ENCODE assay signal across 26 mouse cellular contexts in the genomic region with DNA sequence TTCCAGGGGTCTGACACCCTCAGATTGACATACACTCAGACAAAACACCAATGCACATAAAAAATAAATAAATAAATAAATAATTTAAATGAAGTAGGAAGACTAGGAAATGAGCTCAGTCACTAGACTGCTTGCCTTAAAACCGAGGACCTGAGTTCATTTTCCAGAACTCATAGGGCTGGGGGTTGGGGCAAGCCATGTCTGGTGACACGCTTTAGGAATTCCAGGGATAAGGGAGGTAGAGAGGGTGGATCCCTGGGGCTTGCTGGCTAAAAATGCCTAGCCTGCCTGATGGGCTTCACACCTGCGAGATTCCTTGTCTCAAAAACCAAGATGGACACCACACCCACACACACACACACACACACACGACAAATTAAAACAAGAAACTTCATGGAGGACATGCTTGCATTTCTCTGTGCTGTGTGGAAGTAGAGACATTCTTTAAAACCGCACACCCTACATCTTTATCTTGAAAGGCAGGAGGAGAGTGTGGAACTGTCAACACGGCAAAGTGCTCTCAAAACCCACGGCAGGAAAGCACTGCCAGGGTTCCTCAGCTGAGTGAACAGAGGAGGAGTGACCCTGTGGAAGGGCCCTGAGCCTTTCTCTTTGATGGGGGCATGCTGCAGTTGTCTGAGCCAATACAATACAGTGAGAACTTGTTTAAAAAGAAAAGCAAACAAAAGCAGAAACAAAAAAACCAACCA. TPM values are rescaled to one million over a fixed set of nuclear protein-coding genes. Genes with fewer than 3 reads are reported as not detected.
A peak's percentile ranks its signal among the peaks of the same experiment; 100 is the strongest.
DNase-seq lines count a peak whose midpoint lies in the region; ATAC-seq lines count a peak whose summit lies in the region.
"Had no signal": no experiment of that assay in that cellular context is flagged by ENCODE, and none has a peak within 500 bp of the region (broad histone marks: within the 10 kb centered on the region; RNA-seq: fewer than 3 reads in every experiment).

No protein-coding gene starts in this region.

- no peak overlapping the region for H3K9ac ChIP-seq in heart, embryonic 12.5 days
- H3K9ac ChIP-seq in lung, embryonic 16.5 days (ENCODE audit: low read length), result no peak overlapping the region
- no peak overlapping the region for H3K9ac ChIP-seq in forebrain, embryonic 12.5 days
- H3K9ac ChIP-seq: forebrain, postnatal 0 days; intestine, embryonic 15.5 days; liver, embryonic 15.5 days; neural tube, embryonic 13.5 days had no signal

- no peak overlapping the region for H3K4me3 ChIP-seq in heart, embryonic 12.5 days
- H3K4me3 ChIP-seq in megakaryocyte, embryonic 14.5 days (replicated peaks), result peak overlapping the region; percentile 28
- no peak overlapping the region for H3K4me3 ChIP-seq in lung, embryonic 16.5 days (ENCODE audit: low read length)
- H3K4me3 ChIP-seq in forebrain, embryonic 12.5 days (replicated peaks), result no peak overlapping the region
- H3K4me3 ChIP-seq: forebrain, embryonic 10.5 days; intestine, embryonic 15.5 days; limb, embryonic 10.5 days; liver, embryonic 15.5 days; myocyte; neural tube, embryonic 13.5 days had no signal

- no peak for DNase-seq in heart, postnatal 4 days
- DNase-seq in lung, postnatal 4 days, result peak; percentile 49 to 75
- DNase-seq in Muller cell, postnatal 12 days (ENCODE audit: inconsistent ontology term), result no peak
- DNase-seq: adrenal gland, adult 8-10 months; cerebellum, adult 18-20 months; cerebellum, postnatal 14 days; forebrain, postnatal 0 days; gastrocnemius, postnatal 36 days; kidney, adult 8-10 months; kidney, postnatal 10 days; liver; thymus, postnatal 25 days had no signal

- no peak for ATAC-seq in heart, embryonic 12.5 days (ENCODE audit: insufficient number of reproducible peaks, low FRiP score)
- no peak for ATAC-seq in megakaryocyte, adult 5-6 weeks (ENCODE audit: poor library complexity, severe bottlenecking)
- ATAC-seq in lung, embryonic 16.5 days (ENCODE audit: low read depth), result peak; percentile 83
- no peak for ATAC-seq in forebrain, embryonic 12.5 days (ENCODE audit: low FRiP score)
- ATAC-seq: forebrain, postnatal 0 days; hindbrain, embryonic 16.5 days; midbrain, embryonic 16.5 days; Patski had no signal

- peak overlapping the region; percentile 17 for H3K4me2 ChIP-seq in heart, embryonic 12.5 days
- no peak overlapping the region for H3K4me2 ChIP-seq in lung, embryonic 16.5 days (ENCODE audit: low read depth, low read length)
- no peak overlapping the region for H3K4me2 ChIP-seq in forebrain, embryonic 12.5 days
- H3K4me2 ChIP-seq: liver, embryonic 15.5 days; neural tube, embryonic 13.5 days had no signal

- H3K27ac ChIP-seq in heart, embryonic 12.5 days (ENCODE audit: poor library complexity, severe bottlenecking), result peak overlapping the region; percentile 33
- H3K27ac ChIP-seq in lung, embryonic 16.5 days (ENCODE audit: low read length), result peak overlapping the region; percentile 70
- H3K27ac ChIP-seq in forebrain, embryonic 12.5 days, result no peak overlapping the region
- H3K27ac ChIP-seq: forebrain, embryonic 10.5 days; intestine, embryonic 15.5 days; limb, embryonic 10.5 days; liver, embryonic 15.5 days; neural tube, embryonic 13.5 days had no signal

- H3K27me3 ChIP-seq in heart, embryonic 12.5 days (replicated peaks), result no peaks in the 10 kb centered on the region
- no peaks in the 10 kb centered on the region for H3K27me3 ChIP-seq in megakaryocyte, embryonic 14.5 days (replicated peaks)
- no peaks in the 10 kb centered on the region for H3K27me3 ChIP-seq in lung, embryonic 16.5 days (ENCODE audit: control insufficient read depth, insufficient read depth, low read depth, low read length)
- H3K27me3 ChIP-seq in forebrain, embryonic 12.5 days, result no peaks in the 10 kb centered on the region
- H3K27me3 ChIP-seq: intestine, embryonic 15.5 days; liver, embryonic 15.5 days; neural tube, embryonic 13.5 days; Patski had no signal

- H3K36me3 ChIP-seq in heart, embryonic 12.5 days, result no peaks in the 10 kb centered on the region
- H3K36me3 ChIP-seq in megakaryocyte, embryonic 14.5 days (replicated peaks; ENCODE audit: low read length), result no peaks in the 10 kb centered on the region
- no peaks in the 10 kb centered on the region for H3K36me3 ChIP-seq in lung, embryonic 16.5 days (ENCODE audit: control insufficient read depth, insufficient read depth, low read length)
- H3K36me3 ChIP-seq in forebrain, embryonic 12.5 days (replicated peaks), result no peaks in the 10 kb centered on the region
- H3K36me3 ChIP-seq: forebrain, embryonic 10.5 days; intestine, embryonic 15.5 days; limb, embryonic 10.5 days; liver, embryonic 15.5 days; neural tube, embryonic 13.5 days had no signal

- H3K4me1 ChIP-seq in heart, embryonic 12.5 days (replicated peaks), result peaks cover 40% of the 10 kb centered on the region
- peaks cover 87% of the 10 kb centered on the region for H3K4me1 ChIP-seq in megakaryocyte, embryonic 14.5 days
- H3K4me1 ChIP-seq in lung, embryonic 16.5 days (replicated peaks; ENCODE audit: control insufficient read depth, insufficient read depth, low read length), result peaks cover 36% of the 10 kb centered on the region
- no peaks in the 10 kb centered on the region for H3K4me1 ChIP-seq in forebrain, embryonic 12.5 days
- H3K4me1 ChIP-seq: neural tube, embryonic 13.5 days had no signal

- no peaks in the 10 kb centered on the region for H3K9me3 ChIP-seq in heart, embryonic 12.5 days (replicated peaks)
- H3K9me3 ChIP-seq in megakaryocyte, embryonic 14.5 days, result no peaks in the 10 kb centered on the region
- no peaks in the 10 kb centered on the region for H3K9me3 ChIP-seq in lung, embryonic 16.5 days (ENCODE audit: control insufficient read depth, low read length)
- H3K9me3 ChIP-seq in forebrain, embryonic 12.5 days, result no peaks in the 10 kb centered on the region
- H3K9me3 ChIP-seq: forebrain, embryonic 10.5 days; intestine, embryonic 15.5 days; limb, embryonic 10.5 days; liver, embryonic 15.5 days; neural tube, embryonic 13.5 days had no signal

- WGBS in heart, embryonic 12.5 days, result 15% methylated on average over 7 of the region's 7 CpGs
- WGBS in lung, embryonic 16.5 days, result 39% methylated on average over 7 of the region's 7 CpGs
- WGBS in forebrain, embryonic 12.5 days, result 76% methylated on average over 7 of the region's 7 CpGs

RNA-seq across cellular contexts. Expression of a gene that starts 13.5 kb away (rescaled TPM):
- 15.2 and 16.2 TPM in 2 replicates for polyA plus RNA-seq in heart, embryonic 12.5 days (2016; fragmentation: Nextera tagmentation; extraction: Ambion mirVana)
- total RNA-seq in heart, postnatal 4 days (2021), result 10 to 100 TPM; 23.6 to 27.6 TPM
- 7.1 and 16.7 TPM in 2 replicates for polyA plus RNA-seq in megakaryocyte, embryonic 14.5 days (2012; ENCODE audit: insufficient read depth, low replicate concordance)
- 0.59 TPM in 1 of 2 replicates, not detected in the other for total RNA-seq in megakaryocyte, adult 5-6 weeks (2015)
- 0.51 and 1.1 TPM in 2 replicates for total RNA-seq in megakaryocyte, adult 5-6 weeks (2017)
- 46.2 and 50.1 TPM in 2 replicates for polyA plus RNA-seq in lung, embryonic 16.5 days (2015; fragmentation: Nextera tagmentation; extraction: Ambion mirVana)
- polyA plus RNA-seq in forebrain, embryonic 12.5 days (2016; fragmentation: Nextera tagmentation; extraction: Ambion mirVana), result 10.3 and 11.3 TPM in 2 replicates

Comparison
In these comparisons a context has a peak if more than half of its experiments do, and no peak if none do; other contexts are left out.
1. DNase-seq: peak in lung, postnatal 4 days (2 of 2); none in heart, postnatal 4 days (single experiment) and Muller cell, postnatal 12 days (single experiment).